Mouse (Mus musculus) mature B cell (primary cell): ENCODE measurements around the gene Wfdc6a.
"Not testable (repeated sequence)": the region's sequence is repeated elsewhere in the genome, so short reads cannot be mapped to it uniquely, and the experiment has no call there.

ENCODE experiments used
- in situ Hi-C: fragments of 300-500 bp; cut with MboI; formaldehyde crosslinking; loops from 2 replicates; pipeline ENCODE4 v1.14.3; 2019

Wfdc6a gene

GRCm38 (mm10) chr2:164585025-164585725 is at the start of gene Wfdc6a:
Gene Wfdc6a (minus strand): TSS chr2:164585447.
- in situ Hi-C loops = not testable (repeated sequence)

- in situ Hi-C loops = no loop called here
These were observed 36.5 kb upstream of the Wfdc6a start for GRCm38 (mm10) chr2:164621775-164622174.

GRCm38 (mm10) chr2:164619050-164619449 is 33.8 kb upstream of the Wfdc6a start:
- in situ Hi-C loops = no loop called here

GRCm38 (mm10) chr2:164615386-164615785 is 30.1 kb upstream of the Wfdc6a start:
- in situ Hi-C loops = no loop called here

- in situ Hi-C loops = not testable (repeated sequence)
These were observed 28.2 kb upstream of the Wfdc6a start, which contains the start of the genes Wfdc6b and Wfdc8 for GRCm38 (mm10) chr2:164613471-164613870. Gene Wfdc6b (plus strand): TSS chr2:164613522. Gene Wfdc8 (minus strand): TSS chr2:164613626.

- in situ Hi-C loops = no loop called here
These were observed 23.5 kb upstream of the Wfdc6a start for GRCm38 (mm10) chr2:164608781-164609180.

- in situ Hi-C loops = no loop called here
These were observed 19.2 kb upstream of the Wfdc6a start for GRCm38 (mm10) chr2:164604411-164604810.

- in situ Hi-C loops = no loop called here
These were observed 18.2 kb upstream of the Wfdc6a start for GRCm38 (mm10) chr2:164603482-164603881.

GRCm38 (mm10) chr2:164600179-164600578 is 14.9 kb upstream of the Wfdc6a start:
- in situ Hi-C loops = no loop called here

GRCm38 (mm10) chr2:164593494-164593893 is 8.2 kb upstream of the Wfdc6a start, which contains the start of gene Eppin:
Gene Eppin (minus strand): TSS chr2:164593594.
- in situ Hi-C loops = no loop called here

GRCm38 (mm10) chr2:164592014-164592413 is 6.8 kb upstream of the Wfdc6a start:
- in situ Hi-C loops = no loop called here

GRCm38 (mm10) chr2:164573359-164573758 is 11.9 kb downstream of the Wfdc6a start, which contains the start of gene Spint3:
Gene Spint3 (minus strand): TSS chr2:164573459.
- in situ Hi-C loops = not testable (repeated sequence)

GRCm38 (mm10) chr2:164567460-164567859 is 17.8 kb downstream of the Wfdc6a start:
- in situ Hi-C loops = no loop called here

GRCm38 (mm10) chr2:164566997-164567396 is 18.2 kb downstream of the Wfdc6a start:
- in situ Hi-C loops = no loop called here

GRCm38 (mm10) chr2:164564346-164564745 is 20.9 kb downstream of the Wfdc6a start:
- in situ Hi-C loops = no loop called here

- in situ Hi-C loops = no loop called here
These were observed 21.8 kb downstream of the Wfdc6a start for GRCm38 (mm10) chr2:164563339-164564038.

- in situ Hi-C loops = no loop called here
These were observed 22.7 kb downstream of the Wfdc6a start, which contains the start of gene Wfdc2 for GRCm38 (mm10) chr2:164562391-164563188. Gene Wfdc2 (plus strand): TSS chr2:164562413.

- in situ Hi-C loops = no loop called here
These were observed 25.1 kb downstream of the Wfdc6a start for GRCm38 (mm10) chr2:164560106-164560505.

GRCm38 (mm10) chr2:164558991-164559645 is 26.1 kb downstream of the Wfdc6a start:
- in situ Hi-C loops = no loop called here

- in situ Hi-C loops = no loop called here
These were observed 26.8 kb downstream of the Wfdc6a start for GRCm38 (mm10) chr2:164558426-164558825.

GRCm38 (mm10) chr2:164551502-164551901 is 33.7 kb downstream of the Wfdc6a start:
- in situ Hi-C loops = no loop called here

GRCm38 (mm10) chr2:164550895-164551269 is 34.4 kb downstream of the Wfdc6a start:
- in situ Hi-C loops = no loop called here
